Mouse (Mus musculus): ENCODE results near the gene Ubac2. TPM values are rescaled to one million over a fixed set of nuclear protein-coding genes. Genes with fewer than 3 reads are reported as not detected.

Ubac2 gene
- polyA plus RNA-seq, 1 experiment from 2014 or later = 47.0 TPM

GRCm38 (mm10) chr14:121954608-121955007, 76.2 kb downstream of the Ubac2 start:
- Histone ChIP-seq H3K27ac (replicated peaks) (no peak overlapping the region), H3K4me1 (peaks cover 10% of the 10 kb centered on the region; the same call in 1 of the 2 replicates), H3K4me3 (replicated peaks) (no peak overlapping the region), H3K4me2 (no peak overlapping the region), H3K36me3 (no peaks in the 10 kb centered on the region), H3K27me3 (replicated peaks) (no peaks in the 10 kb centered on the region), H3K9me3 (replicated peaks) (no peaks in the 10 kb centered on the region), H3K9ac (replicated peaks) (no peak overlapping the region)
- 97% methylated on average over 12 of the region's 12 CpGs for WGBS
- no peak for ATAC-seq (ENCODE audit: low FRiP score)

- Histone ChIP-seq H3K9ac (replicated peaks) (no peak overlapping the region), H3K4me1 (peaks cover 10% of the 10 kb centered on the region; the same call in 1 of the 2 replicates), H3K4me2 (no peak overlapping the region), H3K36me3 (no peaks in the 10 kb centered on the region), H3K4me3 (replicated peaks) (no peak overlapping the region), H3K9me3 (replicated peaks) (no peaks in the 10 kb centered on the region), H3K27ac (replicated peaks) (no peak overlapping the region), H3K27me3 (replicated peaks) (no peaks in the 10 kb centered on the region)
- no peak for ATAC-seq (ENCODE audit: low FRiP score)
- 83% methylated on average over 5 of the region's 5 CpGs for WGBS
Measured at GRCm38 (mm10) chr14:121955176-121955795, 76.9 kb downstream of the Ubac2 start.

- Histone ChIP-seq H3K9ac (replicated peaks) (no peak overlapping the region), H3K4me1 (peaks cover 10% of the 10 kb centered on the region; the same call in 1 of the 2 replicates), H3K36me3 (no peaks in the 10 kb centered on the region), H3K27me3 (replicated peaks) (no peaks in the 10 kb centered on the region), H3K27ac (replicated peaks) (no peak overlapping the region), H3K4me2 (no peak overlapping the region), H3K9me3 (replicated peaks) (no peaks in the 10 kb centered on the region), H3K4me3 (replicated peaks) (no peak overlapping the region)
- no peak for ATAC-seq (ENCODE audit: low FRiP score)
- WGBS = 92% methylated on average over 5 of the region's 5 CpGs
Measured at GRCm38 (mm10) chr14:121956291-121956690, 77.9 kb downstream of the Ubac2 start.

GRCm38 (mm10) chr14:121957176-121957871, 78.9 kb downstream of the Ubac2 start:
- H3K27me3 ChIP-seq (replicated peaks) = no peaks in the 10 kb centered on the region
- no peak overlapping the region for H3K4me3 ChIP-seq (replicated peaks)
- H3K9me3 ChIP-seq (replicated peaks) = no peaks in the 10 kb centered on the region
- H3K4me2 ChIP-seq = no peak overlapping the region
- WGBS = 93% methylated on average over 10 of the region's 10 CpGs
- no peaks in the 10 kb centered on the region for H3K36me3 ChIP-seq
- no peak for ATAC-seq (ENCODE audit: low FRiP score)
- peaks cover 7% of the 10 kb centered on the region; the same call in 1 of the 2 replicates for H3K4me1 ChIP-seq
- H3K27ac ChIP-seq (replicated peaks) = no peak overlapping the region
- no peak overlapping the region for H3K9ac ChIP-seq (replicated peaks)

GRCm38 (mm10) chr14:121958041-121958750, 79.8 kb downstream of the Ubac2 start:
- Histone ChIP-seq H3K27ac (replicated peaks) (no peak overlapping the region), H3K4me3 (replicated peaks) (no peak overlapping the region), H3K36me3 (no peaks in the 10 kb centered on the region), H3K9ac (replicated peaks) (no peak overlapping the region), H3K27me3 (replicated peaks) (no peaks in the 10 kb centered on the region), H3K4me1 (peaks cover 8% of the 10 kb centered on the region; the same call in 1 of the 2 replicates), H3K9me3 (replicated peaks) (no peaks in the 10 kb centered on the region), H3K4me2 (no peak overlapping the region)
- no peak for ATAC-seq (ENCODE audit: low FRiP score)
- 89% methylated on average over 3 of the region's 3 CpGs for WGBS

- no peak overlapping the region for H3K4me3 ChIP-seq (replicated peaks)
- no peaks in the 10 kb centered on the region for H3K36me3 ChIP-seq
- no peak overlapping the region for H3K4me2 ChIP-seq
- peaks cover 15% of the 10 kb centered on the region for H3K4me1 ChIP-seq
- no peak overlapping the region for H3K27ac ChIP-seq (replicated peaks)
- no peaks in the 10 kb centered on the region for H3K27me3 ChIP-seq (replicated peaks)
- WGBS = 52% methylated on average over 10 of the region's 10 CpGs
- ATAC-seq (ENCODE audit: low FRiP score) = no peak
- no peak overlapping the region for H3K9ac ChIP-seq (replicated peaks)
- H3K9me3 ChIP-seq (replicated peaks) = no peaks in the 10 kb centered on the region
Measured at GRCm38 (mm10) chr14:121958751-121959537, 80.5 kb downstream of the Ubac2 start.

GRCm38 (mm10) chr14:121959538-121959980, 81.1 kb downstream of the Ubac2 start:
- Histone ChIP-seq H3K27ac (replicated peaks) (no peak overlapping the region), H3K36me3 (no peaks in the 10 kb centered on the region), H3K4me2 (no peak overlapping the region), H3K4me1 (peaks cover 17% of the 10 kb centered on the region), H3K9ac (replicated peaks) (no peak overlapping the region), H3K4me3 (replicated peaks) (no peak overlapping the region), H3K27me3 (replicated peaks) (no peaks in the 10 kb centered on the region), H3K9me3 (replicated peaks) (no peaks in the 10 kb centered on the region)
- ATAC-seq (ENCODE audit: low FRiP score) = no peak
- WGBS = 91% methylated on average over 3 of the region's 3 CpGs

- Histone ChIP-seq H3K4me3 (replicated peaks) (no peak overlapping the region), H3K9ac (replicated peaks) (no peak overlapping the region), H3K27me3 (replicated peaks) (no peaks in the 10 kb centered on the region), H3K27ac (replicated peaks) (no peak overlapping the region), H3K4me1 (peaks cover 17% of the 10 kb centered on the region), H3K36me3 (no peaks in the 10 kb centered on the region), H3K9me3 (replicated peaks) (no peaks in the 10 kb centered on the region), H3K4me2 (no peak overlapping the region)
- no peak for ATAC-seq (ENCODE audit: low FRiP score)
- whole genome bisulfite sequencing = 93% methylated on average over 4 of the region's 4 CpGs
Measured at GRCm38 (mm10) chr14:121960031-121960430, 81.6 kb downstream of the Ubac2 start.

- Histone ChIP-seq H3K9me3 (replicated peaks) (no peaks in the 10 kb centered on the region), H3K4me2 (no peak overlapping the region), H3K4me1 (peaks cover 17% of the 10 kb centered on the region), H3K27ac (replicated peaks) (no peak overlapping the region), H3K27me3 (replicated peaks) (no peaks in the 10 kb centered on the region), H3K9ac (replicated peaks) (no peak overlapping the region), H3K36me3 (no peaks in the 10 kb centered on the region), H3K4me3 (replicated peaks) (no peak overlapping the region)
- ATAC-seq (ENCODE audit: low FRiP score) = no peak
- WGBS = 86% methylated on average over 2 of the region's 2 CpGs
Measured at GRCm38 (mm10) chr14:121960531-121960930, 82.1 kb downstream of the Ubac2 start.

- no peak for ATAC-seq (ENCODE audit: low FRiP score)
- WGBS = 82% methylated on average over 6 of the region's 6 CpGs
Measured at GRCm38 (mm10) chr14:121960997-121961396, 82.6 kb downstream of the Ubac2 start.

GRCm38 (mm10) chr14:121961496-121962127, 83.2 kb downstream of the Ubac2 start:
- Histone ChIP-seq H3K9me3 (replicated peaks) (no peaks in the 10 kb centered on the region), H3K4me1 (peaks cover 17% of the 10 kb centered on the region), H3K27ac (replicated peaks) (no peak overlapping the region), H3K4me2 (no peak overlapping the region), H3K36me3 (no peaks in the 10 kb centered on the region), H3K4me3 (replicated peaks) (no peak overlapping the region), H3K27me3 (replicated peaks) (no peaks in the 10 kb centered on the region), H3K9ac (replicated peaks) (no peak overlapping the region)
- ATAC-seq (ENCODE audit: low FRiP score) = no peak
- 84% methylated on average over 12 of the region's 12 CpGs for WGBS

More at GRCm38 (mm10) chr14:121960997-121961396, 82.6 kb downstream of the Ubac2 start:
- Histone ChIP-seq H3K27me3 (replicated peaks) (no peaks in the 10 kb centered on the region), H3K9ac (replicated peaks) (no peak overlapping the region), H3K27ac (replicated peaks) (no peak overlapping the region), H3K4me1 (peaks cover 17% of the 10 kb centered on the region), H3K36me3 (no peaks in the 10 kb centered on the region), H3K9me3 (replicated peaks) (no peaks in the 10 kb centered on the region), H3K4me3 (replicated peaks) (no peak overlapping the region), H3K4me2 (no peak overlapping the region)
